Mouse (Mus musculus): ENCODE measurements around the gene Ifnlr1.

GRCm38 (mm10) chr4:135692916-135693315 lies 6.8 kb downstream of the Ifnlr1 start:
- TF ChIP-seq ZC3H11A (IDR thresholded peaks at IDR 0.05; ENCODE audit: borderline replicate concordance, low read depth, low read length) (no peak), CHD2 (IDR thresholded peaks at IDR 0.05; ENCODE audit: low read depth, low read length) (no peak), HCFC1 (IDR thresholded peaks at IDR 0.05; ENCODE audit: borderline replicate concordance, insufficient read depth, low read length) (no peak), ZNF384 (IDR thresholded peaks at IDR 0.05; ENCODE audit: low read depth, low read length) (no peak), MAFK (IDR thresholded peaks at IDR 0.05; ENCODE audit: insufficient read depth, low read depth, low read length) (no peak)
